Mouse (Mus musculus): ENCODE results near the gene Cldn19.
A peak's percentile ranks its signal among the peaks of the same experiment; 100 is the strongest.
"Not testable (repeated sequence)": the region's sequence is repeated elsewhere in the genome, so short reads cannot be mapped to it uniquely, and the experiment has no call there.

Gene Cldn19

DNA sequence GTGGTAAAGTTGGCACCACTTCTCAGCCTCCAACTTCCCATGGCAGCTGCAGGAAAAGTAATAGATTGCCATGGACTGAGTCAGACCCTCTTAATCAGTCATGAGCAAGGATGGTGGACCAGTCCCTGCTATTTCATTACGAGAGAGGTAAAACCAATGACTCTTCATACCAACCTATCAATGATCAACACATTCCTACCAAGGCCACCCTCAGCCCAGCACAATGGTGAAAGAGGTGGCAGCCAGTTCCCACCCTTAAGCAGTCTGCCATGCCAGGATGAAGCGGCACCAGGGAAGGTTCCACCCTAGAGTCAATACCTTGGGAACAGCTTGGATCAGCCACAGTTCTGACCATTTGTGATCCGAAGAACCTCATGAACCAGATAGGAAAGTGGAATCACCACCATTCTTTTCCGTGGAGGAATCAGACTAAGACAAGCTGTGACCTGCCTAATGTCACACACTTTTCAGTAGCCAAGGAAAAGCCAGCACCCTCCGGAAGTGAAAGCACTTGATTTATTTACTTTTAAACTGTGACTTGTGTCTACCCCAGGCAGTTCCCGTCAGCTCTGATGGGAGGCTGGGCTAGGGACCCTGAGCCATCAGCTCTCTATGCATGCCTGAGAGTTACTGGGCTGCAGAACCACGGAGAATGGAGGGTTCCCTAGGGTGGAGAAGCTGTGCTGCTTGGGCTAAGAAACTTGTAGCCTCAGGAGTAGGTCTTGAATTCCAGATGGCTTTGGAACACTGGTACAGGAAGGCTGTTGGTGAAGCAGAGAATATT is 3.0 kb upstream of the Cldn19 start:
- no peak for DNase-seq

DNA sequence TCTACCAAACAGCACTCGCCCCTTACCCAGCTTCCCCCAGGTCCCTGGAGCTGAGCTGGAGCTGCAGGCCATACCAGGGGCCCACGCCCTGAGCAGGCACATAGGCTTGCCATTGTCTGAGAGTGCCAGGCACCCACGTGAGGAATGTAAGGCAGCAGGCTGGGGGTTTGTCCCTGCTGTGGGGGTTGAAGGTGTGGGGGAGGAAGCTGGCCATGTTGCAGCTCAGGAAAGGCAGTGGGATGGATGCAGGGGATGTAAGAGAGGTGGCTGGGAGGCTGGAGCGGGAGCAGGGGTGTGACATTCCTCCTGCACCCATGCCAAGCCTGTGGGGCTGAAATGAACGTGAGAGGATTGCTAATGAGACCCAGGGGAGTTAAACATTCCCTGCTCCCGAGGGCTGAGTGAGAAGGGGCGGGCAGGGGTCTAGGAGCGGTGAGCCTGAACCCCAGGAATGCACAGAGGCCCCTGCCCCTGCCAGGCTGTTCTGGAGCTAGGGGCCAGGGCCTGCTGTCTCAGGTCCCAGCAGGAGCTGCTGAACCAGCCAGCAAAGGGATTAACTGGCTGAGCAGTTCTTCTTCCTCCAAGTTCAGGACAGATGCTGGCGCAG is 1.1 kb upstream of the Cldn19 start:
- DNase-seq: no peak

DNA sequence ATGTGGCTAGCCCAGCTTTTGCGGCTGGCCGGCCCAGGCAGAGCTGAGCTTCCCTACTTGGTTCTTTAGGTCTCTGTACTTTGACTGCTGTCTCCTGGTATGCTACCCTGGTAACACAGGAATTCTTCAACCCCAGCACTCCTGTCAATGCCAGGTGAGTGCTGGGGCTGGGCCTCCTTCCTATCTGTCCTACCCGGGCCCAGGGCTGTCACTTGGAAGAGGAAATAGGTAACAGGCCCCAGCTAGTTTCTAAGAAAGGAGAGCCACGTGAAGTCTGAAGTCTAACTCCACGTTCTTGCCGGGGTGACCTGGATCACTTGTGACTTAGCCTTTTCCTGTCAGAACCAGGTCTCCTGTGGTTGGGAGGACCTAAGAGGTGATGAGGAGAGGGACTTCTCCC is 1.9 kb downstream of the Cldn19 start:
- DNase-seq: no peak

DNA sequence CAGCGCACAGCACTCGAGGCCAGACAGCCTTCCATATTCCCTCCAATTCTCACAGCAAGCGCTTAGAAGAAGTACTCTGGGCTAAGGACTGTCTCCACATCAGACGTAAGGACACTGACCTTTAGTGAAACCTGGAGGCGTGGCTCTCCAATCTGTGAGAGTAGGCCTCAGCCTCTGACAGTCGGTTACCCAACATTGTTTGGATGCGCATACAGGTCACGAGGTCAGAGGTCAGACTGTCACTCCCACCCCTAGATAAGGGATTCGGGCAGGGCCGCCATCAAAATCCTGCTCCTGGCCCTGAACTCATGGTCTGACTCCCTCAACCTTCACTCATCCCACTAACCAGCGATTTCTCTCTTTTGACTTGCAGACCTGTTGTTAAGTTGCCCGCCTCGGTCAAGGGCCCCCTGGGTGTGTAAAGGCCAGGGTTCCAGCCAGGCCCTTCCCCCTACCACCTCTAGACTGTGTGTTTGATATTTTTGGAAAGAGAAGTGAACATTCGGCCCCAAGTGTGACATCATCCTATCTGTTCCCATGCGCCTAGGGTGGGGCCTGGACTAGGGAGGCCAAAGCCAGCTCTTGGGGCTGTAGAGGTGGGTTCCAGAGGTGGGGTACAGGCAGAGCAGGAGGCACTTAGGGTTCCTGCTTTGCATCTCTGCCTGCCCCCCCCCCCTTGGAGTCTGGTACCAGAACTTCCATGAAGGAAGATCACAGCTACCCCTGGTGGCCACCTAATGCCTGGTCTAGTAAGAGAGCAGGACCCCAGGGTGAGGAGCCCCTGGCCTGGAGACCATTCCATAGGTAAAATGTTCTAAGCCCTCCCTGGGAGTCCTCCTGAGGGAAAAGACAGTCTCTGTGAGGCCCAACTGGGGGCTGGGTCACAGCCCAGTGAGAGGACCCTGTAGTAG is 4.4 kb downstream of the Cldn19 start:
- no peak for DNase-seq

DNA sequence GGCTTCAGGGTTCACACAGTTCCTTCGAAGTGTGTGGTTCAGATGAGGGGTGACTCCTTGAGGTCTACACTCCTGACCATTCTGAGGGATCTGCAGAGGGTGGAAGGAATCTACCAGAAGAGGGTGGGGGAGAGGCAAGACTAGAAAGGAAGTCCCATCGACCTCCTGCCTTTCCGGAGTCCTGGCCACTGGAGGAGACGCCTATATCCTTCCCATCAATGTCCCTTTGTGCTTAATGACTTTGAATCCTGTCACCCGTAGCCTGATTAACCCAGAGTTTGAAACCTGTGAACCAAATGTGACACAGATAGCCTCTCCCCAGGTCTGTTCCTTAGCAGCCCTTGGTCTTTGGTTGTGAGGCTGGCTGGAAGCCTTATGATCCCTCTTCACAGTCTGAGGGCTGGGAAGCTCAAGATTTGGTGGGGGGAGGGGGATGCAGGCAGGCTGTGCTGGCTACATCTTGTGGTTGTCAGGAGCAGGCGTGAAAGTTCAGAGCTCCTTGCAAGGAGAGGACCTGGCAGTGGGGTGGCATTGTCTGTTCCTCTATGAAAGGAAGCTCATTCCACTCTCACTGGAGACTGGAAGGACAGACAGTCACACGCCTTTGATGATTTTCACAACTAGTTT is 6.0 kb downstream of the Cldn19 start:
- no peak for DNase-seq

DNA sequence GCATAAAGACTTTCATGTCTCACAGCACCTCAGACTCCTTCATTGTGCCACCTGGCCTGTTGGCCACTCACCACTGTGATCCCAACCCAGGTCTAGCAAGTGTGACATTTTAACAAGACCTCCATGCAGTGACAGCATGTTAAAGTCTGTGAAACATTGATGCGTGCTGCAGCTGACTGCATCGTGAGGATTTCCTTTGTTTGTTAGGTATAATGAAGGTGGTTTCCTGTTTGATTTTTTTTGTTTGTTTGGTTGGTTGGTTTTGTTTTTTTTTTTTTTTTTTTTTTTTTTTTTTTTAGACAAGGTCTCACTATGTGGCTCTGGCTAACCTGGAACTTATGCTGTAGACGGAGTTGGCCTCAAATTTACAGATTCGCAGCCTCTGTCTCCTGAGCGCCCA is 7.3 kb downstream of the Cldn19 start:
- no peak for DNase-seq

DNA sequence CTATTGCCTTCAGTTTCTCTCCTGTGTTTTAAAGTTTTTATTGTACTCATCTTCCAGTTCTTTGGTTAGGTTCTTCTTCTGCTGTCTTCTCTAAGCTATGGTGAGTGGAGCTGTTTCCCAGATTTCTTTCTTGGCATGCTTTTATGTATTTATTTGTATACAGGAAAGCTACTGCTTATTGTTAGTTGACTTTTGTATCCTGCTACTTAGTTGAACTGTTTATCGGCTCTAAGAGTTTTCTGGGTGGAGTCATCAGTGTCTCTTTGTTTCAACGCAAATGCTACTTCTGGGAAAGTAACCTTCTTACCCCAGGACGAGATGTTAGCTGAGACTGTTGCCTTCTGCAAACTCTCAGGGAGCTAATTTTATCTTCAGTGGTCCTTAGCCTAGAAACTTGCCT is 8.2 kb downstream of the Cldn19 start:
- no peak for DNase-seq

DNA sequence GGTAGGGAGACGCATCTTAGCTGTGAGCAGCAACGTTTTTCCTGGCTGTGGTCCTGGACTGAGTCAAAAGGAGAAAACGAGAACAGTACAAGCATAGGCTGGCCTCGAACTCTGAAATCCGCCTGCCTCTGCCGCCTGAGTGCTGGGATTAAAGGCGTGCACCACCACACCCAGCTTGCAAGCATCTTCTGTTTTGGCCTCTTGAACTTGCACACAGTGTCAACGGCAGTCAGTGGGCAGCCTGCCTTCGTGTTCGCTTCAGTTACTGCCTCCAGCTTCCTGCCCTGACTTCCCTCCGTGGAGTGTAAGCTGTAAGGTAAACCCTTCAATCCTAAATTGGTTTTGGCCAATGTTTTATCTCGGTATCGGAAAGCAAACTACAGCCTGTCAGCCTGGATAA is 11.4 kb downstream of the Cldn19 start:
- no peak for DNase-seq

DNA sequence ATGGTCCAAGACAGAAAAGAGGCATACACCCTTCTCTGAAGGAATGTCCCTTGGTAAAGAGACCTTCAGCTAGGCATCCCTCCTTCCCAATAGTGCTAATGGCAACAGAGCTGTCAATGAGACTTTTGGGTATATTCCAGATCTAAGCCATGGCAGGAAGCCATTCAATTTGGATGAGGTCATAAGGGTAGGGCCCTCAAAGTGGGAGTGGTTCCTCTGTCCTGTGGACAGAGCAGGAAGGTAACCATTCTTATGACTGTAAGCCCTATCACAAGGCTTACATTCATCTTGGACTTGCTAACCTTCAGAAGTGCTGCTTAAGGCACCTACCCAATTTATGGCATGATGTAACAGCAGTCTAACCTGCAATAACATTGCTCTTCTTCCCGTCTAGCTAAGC is 19.4 kb downstream of the Cldn19 start:
- no peak for DNase-seq

DNA sequence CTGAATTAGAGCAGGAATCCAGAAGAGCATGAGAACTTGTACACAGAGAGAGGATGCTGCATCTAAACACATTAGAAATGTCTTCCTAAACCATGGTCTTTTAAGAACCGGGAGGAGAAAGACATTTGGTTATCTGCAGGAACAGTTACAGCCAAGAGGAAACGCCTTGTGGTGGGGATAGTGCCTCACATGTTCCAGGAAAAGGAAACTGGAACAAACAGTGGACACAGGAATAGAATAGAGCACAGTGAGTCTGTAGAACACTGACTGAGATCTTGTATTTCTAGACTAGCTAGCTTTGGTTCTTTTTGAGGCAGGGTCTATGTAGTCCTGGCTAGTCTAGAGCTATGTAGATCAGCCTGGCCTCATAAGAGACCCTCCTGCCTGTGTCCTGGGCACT is 20.0 kb downstream of the Cldn19 start:
- DNase-seq: no peak

DNA sequence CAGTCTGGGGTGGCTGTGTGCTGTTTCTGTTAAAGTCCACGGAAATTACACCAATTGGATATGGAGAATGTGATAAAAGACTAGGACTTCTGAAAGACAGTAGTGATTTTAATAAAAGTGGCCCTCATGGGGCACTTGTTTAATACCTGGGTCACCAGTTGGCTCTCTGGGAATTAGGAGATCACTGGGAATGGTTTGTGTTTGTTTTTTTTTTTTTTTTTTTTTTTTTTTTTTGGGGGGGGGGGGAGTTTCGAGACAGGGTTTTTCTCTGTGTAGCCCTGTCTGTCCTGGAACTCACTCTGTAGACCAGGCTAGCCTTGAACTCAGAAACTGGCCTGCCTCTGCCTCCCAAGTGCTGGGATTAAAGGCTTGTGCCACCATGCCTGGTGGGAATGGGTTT is 20.5 kb downstream of the Cldn19 start:
- DNase-seq: no peak

DNA sequence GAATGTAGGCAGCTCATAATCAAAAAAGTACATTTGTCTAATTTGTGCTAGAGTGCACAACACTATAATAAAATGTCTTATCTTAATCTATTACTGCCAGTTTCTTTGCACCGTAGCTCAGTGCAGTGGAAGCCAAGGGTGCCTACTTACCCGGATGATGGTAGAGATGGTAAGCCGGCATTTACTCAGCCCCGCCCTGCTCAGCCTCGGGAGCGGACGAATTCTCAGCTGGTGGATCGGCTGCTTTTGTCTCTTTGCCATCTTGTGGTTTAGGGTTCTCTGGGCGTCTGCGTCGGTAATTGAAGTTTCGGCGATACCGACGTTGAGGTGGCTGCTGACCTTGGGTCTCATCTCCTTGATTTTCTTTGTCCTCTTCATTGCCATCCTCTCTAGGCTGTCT is 23.6 kb downstream of the Cldn19 start:
- not testable (repeated sequence) for DNase-seq

DNA sequence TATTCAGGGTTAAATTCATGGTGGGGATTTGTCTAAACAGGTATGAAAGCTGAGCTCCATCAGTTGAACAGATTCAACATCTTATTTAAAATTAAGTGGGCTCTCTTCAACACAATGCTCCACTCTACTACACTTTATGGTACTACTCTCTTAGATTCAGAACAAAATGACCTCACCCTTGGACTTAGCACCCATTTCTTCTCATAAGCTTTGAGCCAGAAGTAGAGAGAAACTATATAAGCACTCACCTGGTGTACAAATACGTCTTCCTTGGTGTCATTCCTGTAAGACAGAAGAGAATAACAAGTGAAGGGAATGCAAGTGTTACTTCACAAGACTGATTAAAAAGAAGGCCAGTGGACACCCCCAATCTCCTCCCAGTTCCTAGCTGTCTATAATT is 29.6 kb downstream of the Cldn19 start:
- no peak for DNase-seq

DNA sequence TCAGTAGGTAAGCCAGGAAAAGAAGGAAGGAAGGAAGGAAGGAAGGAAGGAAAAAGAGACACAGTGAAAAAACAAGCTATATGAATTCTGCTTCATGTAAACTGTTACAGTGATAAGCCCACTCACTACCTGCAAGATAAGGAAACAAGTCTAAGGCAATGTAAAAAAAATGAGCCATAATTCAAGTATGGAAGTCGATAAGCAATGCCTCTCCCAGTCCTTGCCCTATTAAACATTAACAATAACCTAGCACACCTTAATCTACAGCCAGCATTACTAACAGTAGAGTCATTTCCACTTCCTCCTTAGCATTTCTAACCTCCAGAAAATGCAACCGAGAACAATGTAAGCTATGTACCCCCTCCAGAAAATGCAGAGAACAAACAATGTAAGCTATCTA is 30.1 kb downstream of the Cldn19 start:
- no peak for DNase-seq

DNA sequence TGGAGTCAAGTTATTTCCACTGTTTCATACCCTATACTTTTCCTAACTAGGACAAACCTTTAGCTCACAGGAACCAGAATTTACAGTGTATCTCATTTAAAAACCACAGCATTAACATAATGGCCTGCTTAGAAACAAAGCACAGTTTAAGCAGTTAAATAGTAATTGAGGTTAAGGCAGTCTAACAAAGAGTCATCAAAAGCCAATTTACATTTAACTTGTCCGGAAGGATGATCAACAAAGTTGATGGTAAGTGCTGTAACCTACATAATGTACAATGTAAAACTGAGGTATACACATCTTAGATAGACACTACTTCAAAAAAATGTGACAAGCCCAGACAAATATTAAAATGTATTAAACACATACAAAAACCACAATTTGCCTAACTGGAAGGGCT is 36.7 kb downstream of the Cldn19 start:
- no peak for DNase-seq

DNA sequence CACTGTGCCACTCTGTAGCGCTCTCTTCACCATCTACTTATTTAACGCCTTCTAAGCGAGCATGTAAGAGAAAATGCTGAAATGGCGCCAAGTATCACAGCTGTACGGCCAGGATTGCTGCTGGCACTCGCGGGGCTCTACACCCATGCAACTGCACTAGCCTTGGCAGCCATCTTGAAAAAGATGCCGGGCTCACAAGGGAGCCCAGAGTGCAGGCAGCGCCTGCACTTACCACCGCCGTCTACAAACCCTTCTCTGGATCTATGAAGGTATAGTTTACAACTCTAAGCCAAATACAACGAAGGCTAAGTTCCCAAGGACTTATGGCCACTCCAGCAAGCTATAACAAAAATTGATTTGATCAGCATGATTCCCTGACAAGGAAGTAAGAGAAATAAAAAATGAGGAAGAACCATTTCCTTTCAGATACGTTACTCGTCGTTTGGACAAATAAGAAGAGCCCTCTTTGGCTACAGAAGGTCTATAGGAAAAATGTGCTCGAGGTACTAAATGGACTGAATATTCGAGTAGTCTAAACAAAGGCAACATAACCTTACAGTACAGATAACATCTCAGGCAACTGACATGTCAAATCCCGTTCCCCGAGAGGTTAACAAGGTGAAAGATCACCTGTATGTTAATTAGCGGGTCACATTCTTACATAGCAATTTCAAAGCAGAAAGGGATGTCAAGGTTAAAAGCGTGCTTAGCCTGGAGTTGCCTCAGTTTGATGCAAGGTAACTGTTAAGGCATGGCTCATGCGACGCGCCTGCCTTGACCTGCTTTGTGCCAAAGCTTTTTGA is 37.8 kb downstream of the Cldn19 start:
- peak; percentile 12 to 32 for DNase-seq

DNA sequence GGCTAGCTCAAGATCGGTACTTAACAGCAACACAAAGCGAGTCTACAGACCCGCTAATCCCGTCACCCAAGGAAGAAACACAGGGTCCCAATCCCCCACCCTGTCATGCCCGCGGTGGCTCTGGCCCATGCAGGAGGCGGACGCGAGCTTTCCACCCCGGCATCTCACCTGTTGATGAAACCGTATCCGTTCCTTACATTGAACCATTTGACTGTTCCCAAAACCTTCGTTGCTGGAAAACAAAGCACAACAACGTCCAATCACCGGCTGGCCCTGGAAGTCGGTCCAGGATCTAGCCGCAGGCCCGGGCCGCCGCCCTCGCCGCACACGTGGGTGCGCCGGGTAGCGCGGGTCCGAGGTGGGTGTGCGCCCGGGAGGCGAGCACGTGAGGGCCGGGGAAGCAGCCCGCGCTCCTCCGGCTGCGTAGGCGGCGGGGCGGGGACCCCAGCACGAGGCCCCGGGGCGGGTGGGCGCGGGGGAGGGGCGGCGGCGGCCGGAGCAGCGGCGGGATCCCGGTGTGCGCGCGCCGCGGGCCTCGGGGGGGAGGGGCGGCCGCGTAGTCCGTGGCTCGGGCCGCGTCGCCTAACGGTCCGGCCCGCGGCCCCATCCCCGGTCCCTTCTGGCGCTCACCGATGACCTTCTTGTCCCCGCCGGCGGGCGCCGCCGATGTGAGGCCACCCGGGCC is 38.5 kb downstream of the Cldn19 start:
- peak; percentile 18 to 36 for DNase-seq

DNA sequence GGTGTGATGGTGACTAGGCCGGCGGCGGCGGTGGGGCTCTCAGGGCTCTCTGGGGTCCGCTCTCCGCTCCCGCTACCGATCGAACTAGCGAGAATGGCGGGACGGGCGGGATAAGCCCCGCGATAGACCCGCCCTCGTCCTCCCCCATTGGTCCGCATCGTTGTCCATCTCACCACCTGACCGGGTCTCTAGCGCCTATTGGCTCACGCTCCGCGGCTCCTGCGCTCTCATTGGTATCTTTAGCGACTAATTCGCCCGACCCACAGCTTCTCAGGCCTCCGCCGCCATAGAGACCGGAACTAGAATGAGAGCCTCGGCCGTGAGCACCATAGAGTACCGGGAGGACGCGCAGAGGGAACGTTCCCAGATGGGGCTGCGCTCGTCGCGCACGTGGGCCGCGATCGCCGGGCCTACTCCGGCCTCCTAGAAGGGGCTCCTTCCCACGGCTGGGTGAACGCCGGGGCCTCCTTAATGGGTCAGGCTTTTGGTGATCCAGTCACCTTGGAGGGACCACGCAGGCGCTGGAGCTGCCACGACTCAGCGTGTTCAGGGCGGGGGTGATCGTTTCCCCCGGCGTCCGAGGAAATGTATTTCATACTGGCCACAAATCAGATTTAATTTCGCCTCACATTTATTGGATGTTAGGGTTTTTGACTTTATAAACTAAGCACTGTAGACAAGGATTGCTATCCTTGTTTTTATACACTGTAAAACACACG is 39.4 kb downstream of the Cldn19 start, which contains the start of gene Ybx1:
TSS of gene Ybx1 (minus strand) at position 190 of the 719 bp plus-strand sequence.
- peak; percentile 98 to 99 for DNase-seq

DNA sequence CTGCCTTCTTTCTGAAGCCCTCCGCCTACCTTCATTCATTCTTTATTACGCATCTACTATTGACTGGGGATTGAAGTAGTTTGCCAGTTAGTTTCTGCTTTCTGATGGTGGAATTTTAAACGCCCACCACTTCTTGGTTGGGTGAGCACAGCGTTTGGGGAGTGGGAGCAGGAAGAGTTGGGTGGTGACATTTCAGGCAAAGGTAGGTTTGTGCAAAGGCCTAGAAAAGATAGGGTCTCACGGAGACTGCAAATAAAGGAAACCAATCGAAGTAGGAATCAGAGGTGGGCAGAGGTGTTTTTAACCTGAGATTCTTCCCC is 39.9 kb downstream of the Cldn19 start:
- no peak for DNase-seq

DNA sequence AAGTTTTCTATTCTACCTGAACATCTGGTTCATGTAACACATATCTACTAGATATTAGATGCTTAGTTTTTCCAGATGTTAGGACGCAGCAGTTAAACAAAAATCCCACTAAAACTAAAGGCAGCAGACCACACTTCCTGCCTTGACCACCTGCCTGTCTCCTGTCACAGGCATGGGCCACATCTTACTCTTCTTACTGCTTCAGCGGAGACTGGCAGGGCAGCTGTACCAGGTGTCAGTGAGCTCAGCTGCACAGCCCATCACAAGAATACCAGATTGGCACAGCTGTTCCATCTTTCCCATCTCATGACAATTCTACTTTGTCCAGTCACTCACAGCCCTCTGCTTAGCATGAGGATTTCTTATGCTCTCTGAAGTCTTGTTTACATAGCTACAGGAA is 42.1 kb downstream of the Cldn19 start:
- no peak for DNase-seq

DNA sequence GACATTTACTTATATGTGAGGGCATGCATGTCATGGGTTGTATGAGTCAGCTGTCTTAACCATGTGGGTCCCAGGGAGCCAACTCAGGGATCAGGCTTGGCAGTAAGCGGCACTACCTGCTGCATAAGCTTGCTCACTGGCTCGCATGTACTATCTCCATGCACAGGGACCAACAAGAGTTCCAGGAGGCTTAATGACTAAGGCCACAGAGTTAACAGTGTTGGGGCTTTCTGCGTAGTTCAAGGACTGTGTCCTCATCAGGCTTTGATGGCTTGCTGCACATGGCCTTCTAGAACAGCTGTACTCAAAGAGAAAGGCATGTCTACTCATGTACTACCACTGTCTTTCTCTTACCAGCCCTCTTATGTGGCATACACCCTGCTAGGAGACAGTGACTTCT is 45.5 kb downstream of the Cldn19 start:
- no peak for DNase-seq

Measured in spleen, adult 18-20 months (tissue).